In genomic region chr10:61480488-61480887, GRCm38 (mm10) we compare ENCODE assay signal across 29 mouse cellular contexts.
"Had no signal": no experiment of that assay in that cellular context is flagged by ENCODE, and none has a peak within 500 bp of the region (broad histone marks: within the 10 kb centered on the region; RNA-seq: fewer than 3 reads in every experiment).

No protein-coding gene starts in this region.

- H3K27ac ChIP-seq: heart, embryonic 13.5 days; heart, embryonic 15.5 days; hindbrain, embryonic 10.5 days; hindbrain, embryonic 12.5 days; hindbrain, embryonic 13.5 days; hindbrain, embryonic 14.5 days; hindbrain, embryonic 15.5 days; hindbrain, postnatal 0 days; intestine, embryonic 15.5 days; kidney, embryonic 15.5 days; kidney, postnatal 0 days; layer of hippocampus, adult 2 months; left cerebral cortex, adult 2 months had no signal

- H3K9me3 ChIP-seq: heart, embryonic 12.5 days; heart, embryonic 13.5 days; heart, embryonic 15.5 days; hindbrain, embryonic 10.5 days; hindbrain, embryonic 12.5 days; hindbrain, embryonic 13.5 days; hindbrain, embryonic 15.5 days; intestine, embryonic 15.5 days; kidney, embryonic 15.5 days had no signal

- H3K36me3 ChIP-seq: heart, embryonic 12.5 days; heart, embryonic 13.5 days; heart, embryonic 15.5 days; hindbrain, embryonic 10.5 days; hindbrain, embryonic 12.5 days; hindbrain, embryonic 13.5 days; hindbrain, embryonic 15.5 days; intestine, embryonic 15.5 days; kidney, embryonic 15.5 days had no signal

- H3K27me3 ChIP-seq: heart, embryonic 12.5 days; heart, embryonic 13.5 days; heart, embryonic 15.5 days; hindbrain, embryonic 12.5 days; hindbrain, embryonic 15.5 days; intestine, embryonic 15.5 days; kidney, embryonic 15.5 days had no signal

- H3K9ac ChIP-seq: heart, embryonic 12.5 days; heart, embryonic 13.5 days; heart, embryonic 15.5 days; hindbrain, embryonic 12.5 days; hindbrain, embryonic 13.5 days; hindbrain, embryonic 14.5 days; hindbrain, embryonic 15.5 days; intestine, embryonic 15.5 days; kidney, embryonic 15.5 days had no signal

- DNase-seq: heart, postnatal 10 days; heart, postnatal 14 days; heart, postnatal 36 days; heart, postnatal 4 days; kidney, adult 11 months; kidney, adult 18-20 months; kidney, adult 2 months; kidney, adult 8-10 months; kidney, adult 9 months; kidney, postnatal 10 days; kidney, postnatal 14 days; kidney, postnatal 25 days; kidney, postnatal 36 days; layer of hippocampus, adult 9-11 months; layer of hippocampus, postnatal 36 days had no signal

- H3K4me3 ChIP-seq: heart, embryonic 12.5 days; heart, embryonic 13.5 days; heart, embryonic 15.5 days; hindbrain, embryonic 10.5 days; hindbrain, embryonic 12.5 days; hindbrain, embryonic 13.5 days; hindbrain, embryonic 15.5 days; intestine, embryonic 15.5 days; kidney, embryonic 15.5 days; layer of hippocampus, adult 2 months; left cerebral cortex, adult 2 months had no signal

- H3K4me2 ChIP-seq: heart, embryonic 12.5 days; heart, embryonic 13.5 days; heart, embryonic 15.5 days; hindbrain, embryonic 12.5 days; hindbrain, embryonic 13.5 days; hindbrain, embryonic 14.5 days; hindbrain, embryonic 15.5 days; intestine, embryonic 15.5 days; kidney, embryonic 15.5 days had no signal
